Mouse (Mus musculus) myocyte (in vitro differentiated cells): ENCODE results near the gene Sec11a. TPM values are rescaled to one million over a fixed set of nuclear protein-coding genes. Genes with fewer than 3 reads are reported as not detected.

Experiments
- H3K27me3 ChIP-seq: one replicate; pipeline ENCODE4 v1.6.1; 2011; ENCODE audit not compliant: control insufficient read depth, insufficient read depth, insufficient read length
- H3K36me3 ChIP-seq: one replicate; pipeline ENCODE4 v1.6.1; 2011; ENCODE audit not compliant: control insufficient read depth, insufficient read depth
- H3K4me2 ChIP-seq: one replicate; pipeline ENCODE4 v1.6.1; 2011; ENCODE audit warnings: low read depth, control low read depth
- H3K4me3 ChIP-seq: one replicate; pipeline ENCODE4 v1.5.1; 2011; ENCODE audit warnings: mild to moderate bottlenecking, control low read depth, moderate library complexity
- H3K79me2 ChIP-seq: one replicate; pipeline ENCODE4 v1.6.1; 2011; ENCODE audit not compliant: control insufficient read depth, insufficient read depth
- H3ac ChIP-seq: one replicate; pipeline ENCODE4 v1.6.1; 2011; ENCODE audit not compliant: control insufficient read depth, insufficient read length
- CEBPB ChIP-seq: IDR thresholded peaks from 2 replicates; pipeline ENCODE4 v1.6.1; 2011; ENCODE audit warnings: mild to moderate bottlenecking, moderate library complexity; ENCODE audit not compliant: poor library complexity, insufficient read depth, severe bottlenecking
- E2F4 ChIP-seq: IDR thresholded peaks from one replicate; pipeline ENCODE4 v1.6.1; 2011; ENCODE audit warnings: mild to moderate bottlenecking, control low read depth, moderate library complexity; ENCODE audit not compliant: insufficient read depth
- MAX ChIP-seq: IDR thresholded peaks from one replicate; pipeline ENCODE4 v1.6.1; 2011; ENCODE audit warnings: low read depth, mild to moderate bottlenecking, control low read depth
- MYOD1 ChIP-seq, 3 experiments: IDR thresholded peaks; one replicate each; pipeline ENCODE4 v1.6.1; 2011; ENCODE audit warnings: control low read depth in 2 of 3, low read depth in 2 of 3, mild to moderate bottlenecking in 2 of 3, moderate library complexity in 1 of 3; ENCODE audit not compliant: insufficient read length in 2 of 3, control insufficient read depth in 1 of 3
- MYOG ChIP-seq, 3 experiments: IDR thresholded peaks; one replicate each; pipeline ENCODE4 v1.6.1; 2011; ENCODE audit warnings: control low read depth in 2 of 3, low read depth in 2 of 3, mild to moderate bottlenecking in 2 of 3; ENCODE audit not compliant: insufficient read length in 2 of 3, control insufficient read depth in 1 of 3, insufficient read depth in 1 of 3
- POLR2A ChIP-seq: IDR thresholded peaks from one replicate; pipeline ENCODE4 v1.6.1; 2011; ENCODE audit warnings: low read depth, mild to moderate bottlenecking, control low read depth, moderate library complexity; ENCODE audit not compliant: insufficient read length
- POLR2AphosphoS2 ChIP-seq: IDR thresholded peaks from one replicate; pipeline ENCODE4 v1.6.1; 2011; ENCODE audit warnings: low read depth, control low read depth; ENCODE audit not compliant: insufficient read length
- REST ChIP-seq: IDR thresholded peaks from one replicate; pipeline ENCODE4 v1.6.1; 2011; ENCODE audit warnings: mild to moderate bottlenecking, control low read depth, moderate library complexity; ENCODE audit not compliant: insufficient read depth, insufficient read length
- SRF ChIP-seq: IDR thresholded peaks from one replicate; pipeline ENCODE4 v1.6.1; 2011; ENCODE audit warnings: low read depth; ENCODE audit not compliant: control insufficient read depth, insufficient read length
- TCF12 ChIP-seq: IDR thresholded peaks from one replicate; pipeline ENCODE4 v1.6.1; 2011; ENCODE audit warnings: mild to moderate bottlenecking, control low read depth; ENCODE audit not compliant: poor library complexity, insufficient read depth, severe bottlenecking
- TCF3 ChIP-seq: IDR thresholded peaks from one replicate; pipeline ENCODE4 v1.6.1; 2011; ENCODE audit warnings: low read depth, control low read depth; ENCODE audit not compliant: insufficient read length
- USF1 ChIP-seq: IDR thresholded peaks from one replicate; pipeline ENCODE4 v1.6.1; 2011; ENCODE audit warnings: low read depth, mild to moderate bottlenecking, control low read depth, moderate library complexity
- polyA plus RNA-seq: library from polyadenylated mRNA; unstranded; fragments of >200 nt; fragmentation: generic; extraction: Trizol; gene quantifications from one replicate; pipeline ENCODE4 v1.2.1, GENCODE M21; 2012; ENCODE audit warnings: missing spikeins

Gene Sec11a
- polyA plus RNA-seq, 1 experiment = 95.7 TPM

DNA sequence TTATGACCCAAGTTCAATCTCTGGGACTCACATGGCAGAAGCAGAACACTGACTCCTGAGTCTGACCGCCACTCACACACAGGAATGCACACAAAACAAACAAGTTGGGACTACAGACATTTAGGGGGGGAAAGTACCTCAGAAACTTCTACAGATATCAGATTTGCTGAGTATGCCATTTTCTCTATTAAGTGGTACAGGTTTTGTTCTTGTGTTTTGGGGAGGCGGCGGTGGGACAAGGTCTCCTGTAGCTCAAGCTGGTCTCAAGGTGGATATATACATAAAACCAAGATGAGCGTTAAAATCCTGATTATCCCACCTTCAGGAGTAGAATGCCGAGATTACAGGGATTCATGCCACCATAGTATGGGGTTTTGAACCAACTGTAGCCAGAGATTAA lies 44.0 kb upstream of the Sec11a start:
- Histone ChIP-seq H3K79me2 (peaks cover 41% of the 10 kb centered on the region), H3K4me2 (peak overlapping the region; percentile 95), H3ac (no peak overlapping the region), H3K4me3 (peak overlapping the region; percentile 81), H3K36me3 (no peaks in the 10 kb centered on the region), H3K27me3 (no peaks in the 10 kb centered on the region)
- TF ChIP-seq MAX = no peak
- TF ChIP-seq E2F4 = no peak
- no peak for TF ChIP-seq REST
- TF ChIP-seq TCF3 = no peak
- TF ChIP-seq USF1 = no peak
- no peak for TF ChIP-seq POLR2AphosphoS2
- no peak for TF ChIP-seq CEBPB
- TF ChIP-seq MYOG (IDR thresholded peaks at IDR 0.05; ENCODE audit: control insufficient read depth in 1 of 3, insufficient read depth in 1 of 3, insufficient read length in 2 of 3, low read depth in 2 of 3) = no peak
- TF ChIP-seq TCF12 = no peak
- no peak for TF ChIP-seq SRF
- no peak for TF ChIP-seq MYOD1 (IDR thresholded peaks at IDR 0.05; ENCODE audit: control insufficient read depth in 1 of 3, insufficient read length in 2 of 3, low read depth in 2 of 3)
- no peak for TF ChIP-seq POLR2A

DNA sequence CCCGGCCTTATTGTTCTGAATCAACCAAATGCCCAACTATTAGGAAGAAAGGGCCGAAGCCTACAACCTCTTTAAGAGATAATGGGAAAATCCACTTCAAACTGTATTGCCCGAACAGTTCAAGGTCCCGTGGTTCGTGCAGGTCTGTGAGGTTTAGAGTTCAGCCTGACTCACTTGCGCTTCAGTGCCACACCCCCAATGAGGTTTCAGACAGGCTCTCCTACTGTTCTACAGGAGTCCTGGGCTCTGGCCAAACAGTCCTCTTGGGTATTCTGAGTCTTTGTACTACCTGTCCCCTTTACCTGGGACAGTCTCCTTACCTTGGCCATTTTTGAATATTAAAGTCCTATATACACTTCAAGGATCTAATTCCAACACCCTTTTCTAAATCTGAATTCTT lies 42.7 kb upstream of the Sec11a start:
- H3ac ChIP-seq = no peak overlapping the region
- no peak overlapping the region for H3K4me2 ChIP-seq
- H3K36me3 ChIP-seq = no peaks in the 10 kb centered on the region
- TF ChIP-seq MAX (no peak), REST (no peak), POLR2A (no peak), SRF (no peak), POLR2AphosphoS2 (no peak), USF1 (no peak), MYOG (IDR thresholded peaks at IDR 0.05; ENCODE audit: control insufficient read depth in 1 of 3, insufficient read depth in 1 of 3, insufficient read length in 2 of 3, low read depth in 2 of 3) (no peak), MYOD1 (IDR thresholded peaks at IDR 0.05; ENCODE audit: control insufficient read depth in 1 of 3, insufficient read length in 2 of 3, low read depth in 2 of 3) (no peak), E2F4 (no peak), CEBPB (no peak), TCF3 (no peak), TCF12 (no peak)
- H3K79me2 ChIP-seq = peaks cover 28% of the 10 kb centered on the region
- H3K4me3 ChIP-seq = no peak overlapping the region
- H3K27me3 ChIP-seq = no peaks in the 10 kb centered on the region

DNA sequence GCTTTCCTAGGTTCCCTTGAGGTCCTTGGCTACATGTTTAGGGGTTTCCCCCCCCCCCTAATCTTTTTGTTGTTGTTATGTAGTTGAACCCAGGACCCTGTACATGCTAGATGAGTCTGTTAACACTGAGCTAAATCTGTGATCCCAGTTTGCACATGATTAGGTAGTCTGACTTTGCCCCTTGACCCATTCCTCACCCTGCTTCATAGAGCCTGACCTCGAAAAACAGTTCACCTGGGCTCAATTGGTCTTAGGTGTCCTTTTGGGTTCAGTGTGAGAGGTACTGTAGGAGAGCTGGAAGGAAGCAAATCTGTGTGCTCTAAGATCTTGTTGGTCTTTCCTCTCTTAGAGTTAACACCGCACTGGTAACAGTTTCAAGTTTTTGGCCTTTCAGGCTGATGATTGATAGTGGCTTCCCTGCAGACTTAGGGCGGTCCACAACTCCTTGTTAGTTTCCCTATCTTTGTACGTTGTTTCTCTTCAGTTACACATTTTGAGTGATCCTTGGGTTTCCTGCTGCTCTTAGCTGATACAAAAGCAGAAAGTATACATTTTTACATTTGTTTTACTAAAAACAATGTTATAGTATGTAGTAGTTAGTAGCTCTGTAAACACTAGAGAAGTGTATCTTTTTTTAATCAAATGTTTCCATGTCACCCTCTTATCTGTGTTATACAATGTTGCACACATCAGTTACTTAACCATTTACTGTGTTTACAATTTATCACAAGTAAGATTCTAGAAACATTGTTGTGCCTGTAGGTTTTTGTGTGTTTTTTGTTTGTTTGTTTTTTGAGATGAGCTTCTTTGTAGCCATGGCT lies 40.4 kb upstream of the Sec11a start:
- Histone ChIP-seq H3K27me3 (no peaks in the 10 kb centered on the region), H3K4me2 (no peak overlapping the region), H3K4me3 (no peak overlapping the region), H3K79me2 (peaks cover 14% of the 10 kb centered on the region), H3K36me3 (no peaks in the 10 kb centered on the region), H3ac (no peak overlapping the region)
- TF ChIP-seq MYOG (IDR thresholded peaks at IDR 0.05; ENCODE audit: control insufficient read depth in 1 of 3, insufficient read depth in 1 of 3, insufficient read length in 2 of 3, low read depth in 2 of 3) (no peak), POLR2AphosphoS2 (no peak)

DNA sequence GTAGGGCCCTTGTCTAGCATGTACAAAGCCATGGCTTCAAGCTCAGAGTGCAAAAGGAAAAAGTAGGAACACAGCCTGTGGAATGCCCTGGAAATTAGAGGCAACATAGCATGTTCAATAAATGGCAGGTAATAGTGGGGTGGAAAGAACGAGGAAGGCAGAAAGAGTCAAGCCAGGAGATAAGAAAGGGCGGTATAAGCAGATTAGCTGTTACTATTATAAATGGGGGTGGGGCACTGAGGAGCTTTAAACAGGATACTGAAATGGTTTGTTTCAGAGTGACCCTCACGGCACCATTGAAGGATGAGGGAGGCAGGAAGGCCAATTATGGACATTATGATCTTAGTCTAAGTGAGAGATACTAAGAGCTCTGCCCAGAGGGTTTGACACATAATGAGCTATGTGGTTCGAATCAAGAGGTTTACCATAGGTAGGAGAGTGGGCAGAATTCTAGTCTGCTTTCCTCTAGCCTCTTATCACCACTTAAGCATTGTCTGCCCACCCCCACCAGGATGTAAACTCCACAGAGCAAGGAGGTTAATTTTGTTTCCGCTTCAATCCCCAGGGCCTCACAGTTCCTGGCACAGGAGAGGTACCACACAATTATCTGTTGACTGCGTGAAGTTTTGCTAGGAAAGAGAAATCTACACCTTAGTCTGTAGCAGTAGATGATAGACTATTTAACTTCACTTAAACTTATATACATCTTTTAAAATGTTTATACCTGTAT lies 39.0 kb upstream of the Sec11a start:
- Histone ChIP-seq H3K79me2 (peaks cover under 1% of the 10 kb centered on the region), H3K4me2 (no peak overlapping the region), H3K27me3 (no peaks in the 10 kb centered on the region), H3K4me3 (no peak overlapping the region), H3K36me3 (no peaks in the 10 kb centered on the region), H3ac (no peak overlapping the region)
- no peak for TF ChIP-seq MYOG (IDR thresholded peaks at IDR 0.05; ENCODE audit: control insufficient read depth in 1 of 3, insufficient read depth in 1 of 3, insufficient read length in 2 of 3, low read depth in 2 of 3)
- TF ChIP-seq CEBPB = no peak
- TF ChIP-seq MAX = no peak
- no peak for TF ChIP-seq SRF
- TF ChIP-seq USF1 = no peak
- TF ChIP-seq POLR2A = no peak
- TF ChIP-seq REST = no peak
- TF ChIP-seq TCF3 = no peak
- no peak for TF ChIP-seq E2F4
- no peak for TF ChIP-seq MYOD1 (IDR thresholded peaks at IDR 0.05; ENCODE audit: control insufficient read depth in 1 of 3, insufficient read length in 2 of 3, low read depth in 2 of 3)
- TF ChIP-seq POLR2AphosphoS2 = no peak
- no peak for TF ChIP-seq TCF12
